Mouse (Mus musculus) 416B (cell line): ENCODE results near the gene Acsm4.

Source experiments
- DNase-seq: peaks from one replicate; pipeline ENCODE4 v3.0.0; 2011; ENCODE audit warnings: low read depth

Acsm4 gene

GRCm38 (mm10) chr7:119762166-119762697, 72.4 kb downstream of the Acsm4 start:
- DNase-seq, result no peak
